Mouse (Mus musculus): ENCODE results near the gene Asb5. TPM values are rescaled to one million over a fixed set of nuclear protein-coding genes. Genes with fewer than 3 reads are reported as not detected.

The Asb5 gene
- total and polyA plus RNA-seq, 2 experiments = 0.09 to 0.38 TPM

- TF ChIP-seq POLR2A (IDR thresholded peaks at IDR 0.05; ENCODE audit: extremely low read depth, insufficient read depth, low read length) = no peak
- no peak for TF ChIP-seq CTCF (IDR thresholded peaks at IDR 0.05; ENCODE audit: low read depth, low read length)
- no peak overlapping the region for H3K9ac ChIP-seq (ENCODE audit: low read depth, low read length)
- no peak overlapping the region for H3K4me3 ChIP-seq (ENCODE audit: insufficient read depth, low read depth, low read length)
- H3K4me1 ChIP-seq (ENCODE audit: control insufficient read depth, insufficient read depth, low read length) = no peaks in the 10 kb centered on the region
- no peaks in the 10 kb centered on the region for H3K79me2 ChIP-seq (ENCODE audit: control insufficient read depth, insufficient read depth, low read length)
- DNase-seq (ENCODE audit: extremely low read depth, low read depth, low spot score) = no peak
- H3K27me3 ChIP-seq (ENCODE audit: control insufficient read depth, insufficient read depth, low read length) = no peaks in the 10 kb centered on the region
- 85% methylated on average over 6 of the region's 6 CpGs for WGBS
- H3K27ac ChIP-seq (replicated peaks; ENCODE audit: insufficient read depth, low read depth, low read length) = no peak overlapping the region
- H3K36me3 ChIP-seq (ENCODE audit: control insufficient read depth, insufficient read depth, low read length) = no peaks in the 10 kb centered on the region
Measured at GRCm38 (mm10) chr8:54548383-54548782, 19.0 kb downstream of the Asb5 start.

DNA sequence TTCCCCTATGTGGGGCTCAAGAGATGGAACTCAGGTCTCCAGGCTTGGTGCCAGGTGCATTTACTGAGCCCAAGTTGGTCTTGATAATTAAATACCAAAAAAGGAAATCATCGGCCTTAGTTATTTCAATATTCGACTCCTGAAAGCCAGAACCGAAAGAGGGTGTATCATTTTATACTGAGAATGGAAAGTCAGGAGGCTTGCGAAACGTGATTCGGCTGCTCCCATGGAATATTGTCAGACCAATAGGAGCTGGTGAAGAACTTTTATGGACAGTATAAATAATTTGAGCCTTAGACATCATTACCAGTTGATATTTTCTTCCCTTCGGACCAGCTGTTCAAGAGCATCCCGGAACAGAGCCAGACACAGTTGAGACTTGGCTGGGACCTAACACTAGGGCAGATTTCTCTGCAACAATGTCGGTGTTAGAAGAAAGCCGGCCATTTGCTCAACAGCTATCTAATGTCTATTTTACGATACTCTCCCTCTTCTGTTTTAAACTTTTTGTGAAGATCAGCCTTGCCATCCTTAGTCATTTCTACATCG lies 20.7 kb downstream of the Asb5 start:
- Histone ChIP-seq H3K36me3 (ENCODE audit: control insufficient read depth, insufficient read depth, low read length) (no peaks in the 10 kb centered on the region), H3K4me3 (ENCODE audit: insufficient read depth, low read depth, low read length) (no peak overlapping the region), H3K27ac (replicated peaks; ENCODE audit: insufficient read depth, low read depth, low read length) (no peak overlapping the region), H3K4me1 (ENCODE audit: control insufficient read depth, insufficient read depth, low read length) (no peaks in the 10 kb centered on the region), H3K79me2 (ENCODE audit: control insufficient read depth, insufficient read depth, low read length) (no peaks in the 10 kb centered on the region), H3K9ac (ENCODE audit: low read depth, low read length) (no peak overlapping the region), H3K27me3 (ENCODE audit: control insufficient read depth, insufficient read depth, low read length) (no peaks in the 10 kb centered on the region)
- TF ChIP-seq CTCF (IDR thresholded peaks at IDR 0.05; ENCODE audit: low read depth, low read length) = no peak
- TF ChIP-seq POLR2A (IDR thresholded peaks at IDR 0.05; ENCODE audit: extremely low read depth, insufficient read depth, low read length) = no peak
- DNase-seq (ENCODE audit: extremely low read depth, low read depth, low spot score) = no peak
- WGBS = 95% methylated on average over 12 of the region's 12 CpGs

DNA sequence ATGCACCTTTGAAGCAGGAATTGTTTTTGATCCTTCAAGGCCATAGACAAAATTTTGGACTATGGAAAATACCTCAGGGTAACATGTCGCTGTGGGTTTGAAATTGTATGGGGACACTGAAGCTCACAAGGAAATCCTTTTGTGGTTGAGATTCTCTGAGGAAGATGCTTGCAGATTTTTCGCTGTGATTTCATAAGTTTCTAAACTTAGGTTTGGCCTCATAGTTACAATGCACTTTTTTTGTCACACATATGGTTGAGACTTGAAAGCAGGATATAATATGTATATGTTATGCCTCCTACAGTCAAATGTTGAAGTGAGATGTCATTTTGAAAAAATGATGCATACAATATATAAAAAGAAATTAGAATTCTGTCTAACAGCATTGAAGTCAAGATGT lies 25.5 kb downstream of the Asb5 start:
- no peak for DNase-seq (ENCODE audit: extremely low read depth, low read depth, low spot score)

DNA sequence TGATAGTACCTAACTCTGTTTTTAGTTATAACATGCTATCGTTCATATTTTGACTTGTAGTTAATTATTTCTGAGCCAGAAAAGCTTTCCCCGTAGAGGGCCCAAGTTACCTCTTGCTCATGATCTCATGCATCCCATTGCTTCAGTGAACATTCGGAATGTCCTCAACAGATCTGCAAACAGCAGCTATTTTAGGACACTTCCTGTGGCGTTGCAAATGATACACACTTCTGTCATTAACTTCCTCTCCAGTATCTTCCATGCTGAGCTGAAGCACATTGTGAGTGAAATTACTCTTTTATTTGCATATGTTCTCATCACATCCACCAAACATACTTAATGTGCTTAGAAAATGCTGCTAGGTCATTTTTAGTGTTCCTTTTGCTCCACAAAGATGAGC lies 32.8 kb downstream of the Asb5 start:
- Histone ChIP-seq H3K27me3 (ENCODE audit: control insufficient read depth, insufficient read depth, low read length) (no peaks in the 10 kb centered on the region), H3K36me3 (ENCODE audit: control insufficient read depth, insufficient read depth, low read length) (no peaks in the 10 kb centered on the region), H3K79me2 (ENCODE audit: control insufficient read depth, insufficient read depth, low read length) (no peaks in the 10 kb centered on the region), H3K9ac (ENCODE audit: low read depth, low read length) (no peak overlapping the region), H3K27ac (replicated peaks; ENCODE audit: insufficient read depth, low read depth, low read length) (no peak overlapping the region), H3K4me1 (ENCODE audit: control insufficient read depth, insufficient read depth, low read length) (no peaks in the 10 kb centered on the region), H3K4me3 (ENCODE audit: insufficient read depth, low read depth, low read length) (no peak overlapping the region)
- 57% methylated on average over 4 of the region's 4 CpGs for WGBS
- TF ChIP-seq CTCF (IDR thresholded peaks at IDR 0.05; ENCODE audit: low read depth, low read length) = no peak
- TF ChIP-seq POLR2A (IDR thresholded peaks at IDR 0.05; ENCODE audit: extremely low read depth, insufficient read depth, low read length) = no peak
- DNase-seq (ENCODE audit: extremely low read depth, low read depth, low spot score) = peak; percentile 2

More for the DNA sequence above, 25.5 kb downstream of the Asb5 start:
- 77% methylated on average over 2 of the region's 2 CpGs for WGBS
- Histone ChIP-seq H3K27me3 (ENCODE audit: control insufficient read depth, insufficient read depth, low read length) (no peaks in the 10 kb centered on the region), H3K9ac (ENCODE audit: low read depth, low read length) (no peak overlapping the region), H3K79me2 (ENCODE audit: control insufficient read depth, insufficient read depth, low read length) (no peaks in the 10 kb centered on the region), H3K4me3 (ENCODE audit: insufficient read depth, low read depth, low read length) (no peak overlapping the region), H3K4me1 (ENCODE audit: control insufficient read depth, insufficient read depth, low read length) (no peaks in the 10 kb centered on the region), H3K36me3 (ENCODE audit: control insufficient read depth, insufficient read depth, low read length) (no peaks in the 10 kb centered on the region), H3K27ac (replicated peaks; ENCODE audit: insufficient read depth, low read depth, low read length) (no peak overlapping the region)
- no peak for TF ChIP-seq POLR2A (IDR thresholded peaks at IDR 0.05; ENCODE audit: extremely low read depth, insufficient read depth, low read length)
- no peak for TF ChIP-seq CTCF (IDR thresholded peaks at IDR 0.05; ENCODE audit: low read depth, low read length)

DNA sequence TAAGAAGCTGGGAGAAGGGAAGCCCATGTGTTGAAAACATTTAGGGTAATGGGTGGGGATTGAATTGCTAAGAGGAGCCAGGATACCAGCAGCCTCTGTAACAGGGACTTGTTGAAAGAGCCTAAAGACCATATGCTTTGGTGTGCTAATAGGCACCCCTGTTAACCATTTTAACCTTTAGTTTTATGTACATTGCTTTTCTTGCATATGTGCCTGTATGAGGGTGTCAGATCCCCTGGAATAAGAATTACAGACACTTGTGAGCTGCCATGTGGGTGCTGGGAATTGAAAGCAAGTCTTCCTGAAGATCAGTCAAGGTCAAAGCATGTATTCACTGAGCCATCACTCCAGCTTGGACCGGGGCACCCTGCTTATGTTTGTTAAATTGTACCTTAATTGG lies 35.8 kb downstream of the Asb5 start:
- DNase-seq (ENCODE audit: extremely low read depth, low read depth, low spot score) = no peak
- whole genome bisulfite sequencing = 100% methylated on average over 1 of the region's 1 CpGs
- no peak overlapping the region for H3K4me3 ChIP-seq (ENCODE audit: insufficient read depth, low read depth, low read length)
- TF ChIP-seq CTCF (IDR thresholded peaks at IDR 0.05; ENCODE audit: low read depth, low read length) = no peak
- TF ChIP-seq POLR2A (IDR thresholded peaks at IDR 0.05; ENCODE audit: extremely low read depth, insufficient read depth, low read length) = no peak
- no peaks in the 10 kb centered on the region for H3K27me3 ChIP-seq (ENCODE audit: control insufficient read depth, insufficient read depth, low read length)
- no peak overlapping the region for H3K27ac ChIP-seq (replicated peaks; ENCODE audit: insufficient read depth, low read depth, low read length)
- H3K4me1 ChIP-seq (ENCODE audit: control insufficient read depth, insufficient read depth, low read length) = no peaks in the 10 kb centered on the region
- no peak overlapping the region for H3K9ac ChIP-seq (ENCODE audit: low read depth, low read length)
- no peaks in the 10 kb centered on the region for H3K79me2 ChIP-seq (ENCODE audit: control insufficient read depth, insufficient read depth, low read length)
- no peaks in the 10 kb centered on the region for H3K36me3 ChIP-seq (ENCODE audit: control insufficient read depth, insufficient read depth, low read length)

GRCm38 (mm10) chr8:54565603-54566260 lies 36.4 kb downstream of the Asb5 start:
- Histone ChIP-seq H3K79me2 (ENCODE audit: control insufficient read depth, insufficient read depth, low read length) (no peaks in the 10 kb centered on the region), H3K27ac (replicated peaks; ENCODE audit: insufficient read depth, low read depth, low read length) (no peak overlapping the region), H3K9ac (ENCODE audit: low read depth, low read length) (no peak overlapping the region), H3K27me3 (ENCODE audit: control insufficient read depth, insufficient read depth, low read length) (no peaks in the 10 kb centered on the region), H3K4me3 (ENCODE audit: insufficient read depth, low read depth, low read length) (no peak overlapping the region), H3K4me1 (ENCODE audit: control insufficient read depth, insufficient read depth, low read length) (no peaks in the 10 kb centered on the region), H3K36me3 (ENCODE audit: control insufficient read depth, insufficient read depth, low read length) (no peaks in the 10 kb centered on the region)
- DNase-seq (ENCODE audit: extremely low read depth, low read depth, low spot score) = no peak
- 86% methylated on average over 7 of the region's 7 CpGs for WGBS
- TF ChIP-seq CTCF (IDR thresholded peaks at IDR 0.05; ENCODE audit: low read depth, low read length) = no peak
- TF ChIP-seq POLR2A (IDR thresholded peaks at IDR 0.05; ENCODE audit: extremely low read depth, insufficient read depth, low read length) = no peak

Measured in liver, adult 2 months (tissue).